9 mouse cellular contexts compared by ENCODE assay signal in the genomic region with DNA sequence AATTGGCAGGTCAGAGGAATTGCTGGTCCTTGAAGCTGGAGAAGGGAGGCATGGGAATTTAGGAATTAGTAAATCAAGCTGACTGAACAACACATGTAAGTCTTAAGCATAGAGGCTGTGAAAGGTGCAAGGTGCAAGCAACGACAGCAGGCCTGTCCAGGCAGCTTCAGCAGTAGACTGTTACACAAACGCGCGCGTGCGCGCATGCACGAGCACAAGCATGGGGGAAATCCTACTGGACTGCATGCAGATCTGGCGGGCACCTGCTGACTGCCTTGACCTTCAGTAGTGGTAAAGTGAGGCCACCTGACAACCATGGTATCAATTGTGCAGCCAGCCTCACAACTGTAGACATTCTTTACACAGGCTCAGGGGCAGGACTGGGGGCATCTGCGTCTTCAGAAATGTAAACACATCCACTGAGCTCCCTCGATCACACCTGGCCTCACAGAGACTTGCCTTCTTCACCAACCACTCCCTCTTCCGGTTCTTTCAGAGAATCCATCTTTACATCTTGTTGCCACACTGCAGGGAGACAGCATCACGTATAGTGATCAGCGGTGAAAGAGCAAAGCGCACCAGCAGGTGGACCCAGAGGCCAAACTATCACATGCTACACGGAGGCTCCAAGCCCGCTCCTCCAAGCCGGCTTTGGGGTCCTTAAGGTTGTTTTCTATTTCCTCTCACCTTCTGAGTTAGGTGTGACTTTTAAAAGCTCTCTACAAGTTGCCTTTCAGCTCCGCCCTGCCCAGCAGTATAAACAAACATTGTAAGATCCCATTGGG. TPM values are rescaled to one million over a fixed set of nuclear protein-coding genes. Genes with fewer than 3 reads are reported as not detected.
A peak's percentile ranks its signal among the peaks of the same experiment; 100 is the strongest.
DNase-seq lines count a peak whose midpoint lies in the region; ATAC-seq lines count a peak whose summit lies in the region.
"Had no signal": no experiment of that assay in that cellular context is flagged by ENCODE, and none has a peak within 500 bp of the region (broad histone marks: within the 10 kb centered on the region; RNA-seq: fewer than 3 reads in every experiment).

No protein-coding gene starts in this region.

- no peaks in the 10 kb centered on the region for H3K9me3 ChIP-seq in limb, embryonic 13.5 days

- peak; percentile 61 for ATAC-seq in limb, embryonic 13.5 days (ENCODE audit: low FRiP score, low read depth)

- DNase-seq in heart, adult 11 months = peak; percentile 72
- DNase-seq in heart, adult 8-10 months (ENCODE audit: low spot score) = no peak
- DNase-seq in ovary, postnatal 36 days (ENCODE audit: low spot score) = peak; percentile 12
- DNase-seq in ovary, adult 18-20 months (ENCODE audit: low spot score) = no peak
- peak; percentile 32 for DNase-seq in thymus, postnatal 25 days
- no peak for DNase-seq in spleen, postnatal 10 days (ENCODE audit: low spot score in 2 of 2)
- no peak for DNase-seq in adrenal gland, adult 8-10 months

- H3K4me3 ChIP-seq in limb, embryonic 13.5 days = no peak overlapping the region
- H3K4me3 ChIP-seq: erythroblast, embryonic 14.5 days had no signal

- peaks cover 13% of the 10 kb centered on the region for H3K4me1 ChIP-seq in limb, embryonic 13.5 days

- 50% methylated on average over 19 of the region's 19 CpGs for WGBS in limb, embryonic 13.5 days

- no peaks in the 10 kb centered on the region for H3K36me3 ChIP-seq in limb, embryonic 13.5 days

- no peak overlapping the region for H3K9ac ChIP-seq in limb, embryonic 13.5 days

- H3K4me2 ChIP-seq in limb, embryonic 13.5 days (replicated peaks) = peak overlapping the region; percentile 35

- H3K27ac ChIP-seq in limb, embryonic 13.5 days = no peak overlapping the region

- 0 out of 2 replicates have a peak, but pooled peaks cover 5% of the 10 kb centered on the region for H3K27me3 ChIP-seq in limb, embryonic 13.5 days

RNA-seq across cellular contexts. Expression of a gene that starts 16.9 kb away (rescaled TPM):
- total RNA-seq in heart, adult 8-10 months (2022) = 10 to 100 TPM; 35.8 to 43.6 (median 36.3) TPM
- polyA plus RNA-seq in limb, embryonic 13.5 days (2015; fragmentation: Nextera tagmentation; extraction: Ambion mirVana) = 26.1 and 28.4 TPM in 2 replicates
- 10 to 100 TPM; 14.9 to 20.4 (median 16.5) TPM for total RNA-seq in adrenal gland, adult 8-10 months (2022)

Comparison
In these comparisons a context has a peak if more than half of its experiments do, and no peak if none do; other contexts are left out.
1. DNase-seq: peak in heart, adult 11 months (single experiment), ovary, postnatal 36 days (single experiment) and thymus, postnatal 25 days (single experiment); none in heart, adult 8-10 months (single experiment), ovary, adult 18-20 months (single experiment), spleen, postnatal 10 days (0 of 2) and adrenal gland, adult 8-10 months (single experiment).